Mouse (Mus musculus): ENCODE measurements at regions not wholly inside any gene's neighbourhood (a gene's known extent, or its start where the extent isn't known, plus 50 kb on each side); places are given as distances from the start of the nearest gene placed in this dataset.
A peak's percentile ranks its signal among the peaks of the same experiment; 100 is the strongest.

DNA sequence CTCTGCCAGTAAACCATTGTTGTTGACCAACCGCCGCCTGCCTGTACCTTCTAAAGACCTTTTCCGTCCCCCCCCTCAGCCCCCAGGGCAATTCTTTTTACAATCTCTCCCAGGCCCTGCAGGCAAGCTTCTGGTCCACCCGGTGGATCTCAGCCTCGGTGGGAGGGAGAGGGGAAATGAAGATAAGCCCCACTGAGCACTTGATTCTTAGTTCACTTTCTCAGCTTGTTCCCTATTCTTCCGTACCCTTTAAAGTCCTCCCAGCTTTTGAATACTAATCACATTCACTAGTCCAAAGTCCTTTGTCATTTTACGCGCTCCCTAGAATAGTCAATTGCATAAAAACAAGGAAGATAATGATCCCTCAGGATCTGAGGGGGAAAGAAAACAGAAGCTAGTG lies 68.1 kb downstream of the Klf4 start:
- H3K4me1 ChIP-seq (ENCODE audit: control insufficient read depth in 1 of 2, insufficient read depth in 2 of 2, low read length in 2 of 2): no peaks in the 10 kb centered on the region; a peak in 1 of 4 replicates
- no peaks in the 10 kb centered on the region; a peak in 1 of 4 replicates for H3K27me3 ChIP-seq (ENCODE audit: control insufficient read depth in 1 of 2, insufficient read depth in 2 of 2, low read length in 2 of 2)
- peak; percentile 30 for DNase-seq (ENCODE audit: low read depth, low spot score)
- no peak overlapping the region for H3K4me3 ChIP-seq (ENCODE audit: control insufficient read depth in 1 of 2, insufficient read depth in 1 of 2, low read depth in 2 of 2, low read length in 2 of 2)
- H3K36me3 ChIP-seq (ENCODE audit: control insufficient read depth in 1 of 2, insufficient read depth in 2 of 2, low read length in 2 of 2): no peaks in the 10 kb centered on the region
- H3K9me3 ChIP-seq (replicated peaks; ENCODE audit: insufficient read depth, low read length): no peaks in the 10 kb centered on the region
- H3K9ac ChIP-seq (ENCODE audit: control insufficient read depth, low read depth, low read length, poor library complexity, severe bottlenecking): no peak overlapping the region
- TF ChIP-seq NRF1 (IDR thresholded peaks at IDR 0.05; ENCODE audit: insufficient read depth, low read depth, low read length, poor library complexity, severe bottlenecking): no peak
- no peak for TF ChIP-seq GABPA (IDR thresholded peaks at IDR 0.05; ENCODE audit: low read depth, low read length)
- no peak for TF ChIP-seq TCF12 (IDR thresholded peaks at IDR 0.05; ENCODE audit: low read depth, low read length)
- no peak for TF ChIP-seq CHD2 (IDR thresholded peaks at IDR 0.05; ENCODE audit: low read length)
- H3K27ac ChIP-seq (ENCODE audit: control insufficient read depth, low read depth, low read length): no peak overlapping the region
- no peaks in the 10 kb centered on the region for H3K79me2 ChIP-seq (ENCODE audit: control insufficient read depth, insufficient read depth, low read length, poor library complexity)

- no peak for TF ChIP-seq JUND (IDR thresholded peaks at IDR 0.05; ENCODE audit: low read depth, low read length)
- no peak for TF ChIP-seq MYB (IDR thresholded peaks at IDR 0.05; ENCODE audit: low read depth, low read length)
- no peak for TF ChIP-seq RCOR1 (IDR thresholded peaks at IDR 0.05; ENCODE audit: low read depth, low read length)
- Histone ChIP-seq H3K79me2 (ENCODE audit: control insufficient read depth, insufficient read depth, low read length, poor library complexity) (no peaks in the 10 kb centered on the region), H3K4me1 (ENCODE audit: control insufficient read depth in 1 of 2, insufficient read depth in 2 of 2, low read length in 2 of 2) (no peaks in the 10 kb centered on the region; a peak in 1 of 4 replicates), H3K9ac (ENCODE audit: control insufficient read depth, low read depth, low read length, poor library complexity, severe bottlenecking) (no peak overlapping the region), H3K4me3 (ENCODE audit: control insufficient read depth in 1 of 2, insufficient read depth in 1 of 2, low read depth in 2 of 2, low read length in 2 of 2) (no peak overlapping the region), H3K9me3 (replicated peaks; ENCODE audit: insufficient read depth, low read length) (no peaks in the 10 kb centered on the region), H3K36me3 (ENCODE audit: control insufficient read depth in 1 of 2, insufficient read depth in 2 of 2, low read length in 2 of 2) (no peaks in the 10 kb centered on the region), H3K27ac (ENCODE audit: control insufficient read depth, low read depth, low read length) (no peak overlapping the region), H3K27me3 (ENCODE audit: control insufficient read depth in 1 of 2, insufficient read depth in 2 of 2, low read length in 2 of 2) (no peaks in the 10 kb centered on the region; a peak in 1 of 4 replicates)
- no peak for DNase-seq (ENCODE audit: low read depth, low spot score)
Measured at GRCm38 (mm10) chr4:55461927-55462326, 70.3 kb downstream of the Klf4 start.

- no peak for DNase-seq (ENCODE audit: low read depth, low spot score)
- no peak overlapping the region for H3K27ac ChIP-seq (ENCODE audit: control insufficient read depth, low read depth, low read length)
- no peaks in the 10 kb centered on the region for H3K27me3 ChIP-seq (ENCODE audit: control insufficient read depth in 1 of 2, insufficient read depth in 2 of 2, low read length in 2 of 2)
- no peaks in the 10 kb centered on the region for H3K36me3 ChIP-seq (ENCODE audit: control insufficient read depth in 1 of 2, insufficient read depth in 2 of 2, low read length in 2 of 2)
- no peaks in the 10 kb centered on the region for H3K4me1 ChIP-seq (ENCODE audit: control insufficient read depth in 1 of 2, insufficient read depth in 2 of 2, low read length in 2 of 2)
- no peak overlapping the region for H3K4me3 ChIP-seq (ENCODE audit: control insufficient read depth in 1 of 2, insufficient read depth in 1 of 2, low read depth in 2 of 2, low read length in 2 of 2)
- H3K79me2 ChIP-seq (ENCODE audit: control insufficient read depth, insufficient read depth, low read length, poor library complexity): no peaks in the 10 kb centered on the region
- no peaks in the 10 kb centered on the region for H3K9me3 ChIP-seq (replicated peaks; ENCODE audit: insufficient read depth, low read length)
- TF ChIP-seq BHLHE40 (IDR thresholded peaks at IDR 0.05; ENCODE audit: borderline replicate concordance, low read depth, low read length) (no peak), MYC (IDR thresholded peaks at IDR 0.05; ENCODE audit: low read depth, low read length) (no peak), TCF12 (IDR thresholded peaks at IDR 0.05; ENCODE audit: low read depth, low read length) (no peak), ZMIZ1 (IDR thresholded peaks at IDR 0.05; ENCODE audit: low read depth, low read length) (no peak), TBP (IDR thresholded peaks at IDR 0.05; ENCODE audit: low read depth, low read length) (no peak), POLR2AphosphoS2 (IDR thresholded peaks at IDR 0.05; ENCODE audit: low read length) (no peak), POLR2A (IDR thresholded peaks at IDR 0.05; ENCODE audit: control insufficient read depth in 1 of 2, insufficient read depth in 1 of 2, low read depth in 1 of 2, low read length in 2 of 2, poor library complexity in 1 of 2) (no peak), MAZ (IDR thresholded peaks at IDR 0.05; ENCODE audit: low read depth, low read length) (no peak), KAT2A (conservative IDR thresholded peaks at IDR 0.05; ENCODE audit: low read depth, low read length) (no peak), MEF2A (IDR thresholded peaks at IDR 0.05; ENCODE audit: extremely low read depth, insufficient replicate concordance, low read depth, low read length, poor library complexity, severe bottlenecking) (no peak), MYB (IDR thresholded peaks at IDR 0.05; ENCODE audit: low read depth, low read length) (no peak), E2F4 (IDR thresholded peaks at IDR 0.05; ENCODE audit: borderline replicate concordance, low read depth, low read length) (no peak), RAD21 (IDR thresholded peaks at IDR 0.05; ENCODE audit: low read depth, low read length) (no peak), TAL1 (IDR thresholded peaks at IDR 0.05; ENCODE audit: low read length) (no peak), JUND (IDR thresholded peaks at IDR 0.05; ENCODE audit: low read depth, low read length) (no peak), ETS1 (IDR thresholded peaks at IDR 0.05; ENCODE audit: low read depth, low read length) (no peak), USF1 (IDR thresholded peaks at IDR 0.05; ENCODE audit: low read depth, low read length) (no peak)
- H3K9ac ChIP-seq (ENCODE audit: control insufficient read depth, low read depth, low read length, poor library complexity, severe bottlenecking): no peak overlapping the region
Measured at GRCm38 (mm10) chr4:55453902-55454301, 78.4 kb downstream of the Klf4 start.

Data from MEL (cell line).